13 mouse cellular contexts compared by ENCODE assay signal in genomic region chr16:11128301-11128700, GRCm38 (mm10). TPM values are rescaled to one million over a fixed set of nuclear protein-coding genes. Genes with fewer than 3 reads are reported as not detected.
DNase-seq lines count a peak whose midpoint lies in the region; ATAC-seq lines count a peak whose summit lies in the region.
"Had no signal": no experiment of that assay in that cellular context is flagged by ENCODE, and none has a peak within 500 bp of the region (broad histone marks: within the 10 kb centered on the region; RNA-seq: fewer than 3 reads in every experiment).

No protein-coding gene starts in this region.

- peak; percentile 29 for DNase-seq in kidney, adult 11 months
- no peak for DNase-seq in kidney, postnatal 4 days
- DNase-seq in brain, adult 2 months (ENCODE audit: low read depth, low spot score), result peak; percentile 65
- peak; percentile 78 for DNase-seq in cerebellum, adult 9-10 months
- DNase-seq in kidney, postnatal 10 days, result peak; percentile 9
- no peak for DNase-seq in left cerebral cortex, adult 9 months (ENCODE audit: low spot score in 2 of 2)
- DNase-seq in thymus, postnatal 25 days, result no peak
- DNase-seq: liver, postnatal 0 days; spleen, adult 18-20 months; thymus, postnatal 4 days had no signal

- no peak for ATAC-seq in inflammation-experienced regulatory T-cells, adult 6 months
- ATAC-seq: forebrain, embryonic 16.5 days; liver, postnatal 0 days; midbrain, embryonic 15.5 days had no signal

RNA-seq across cellular contexts. Expression of gene Txndc11, which starts 6.1 kb away (rescaled TPM):
- 10 to 100 TPM in 1 of 3 experiments, 1 to 10 TPM in 2; 6.2 to 12.3 (median 9.7) TPM for polyA plus RNA-seq in inflammation-experienced regulatory T-cells, adult 6 months (2017; shearing (Covaris generic))

RNA-seq across cellular contexts. Expression of gene Zc3h7a, which starts 47.9 kb away (rescaled TPM):
- polyA plus RNA-seq in inflammation-experienced regulatory T-cells, adult 6 months (2017; shearing (Covaris generic)), result 100 to 1,000 TPM; 244 to 341 (median 268) TPM

Comparison
In these comparisons a context has a peak if more than half of its experiments do, and no peak if none do; other contexts are left out.
1. DNase-seq: peak in kidney, adult 11 months (single experiment), brain, adult 2 months (single experiment), cerebellum, adult 9-10 months (single experiment) and kidney, postnatal 10 days (single experiment); none in kidney, postnatal 4 days (0 of 2), left cerebral cortex, adult 9 months (0 of 2) and thymus, postnatal 25 days (single experiment).